Mouse (Mus musculus) kidney, adult 2 months (tissue): ENCODE data around the gene Acap1.

Experiments used
- CTCF ChIP-seq: fragments of 200-500 bp; conservative IDR thresholded peaks from 2 replicates; pipeline ENCODE4 v1.5.1; 2011; ENCODE audit warnings: low read depth, mild to moderate bottlenecking, control low read depth, low read length, moderate library complexity, mixed read lengths; ENCODE audit not compliant: insufficient read depth, insufficient read length
- POLR2A ChIP-seq: fragments of 200-500 bp; IDR thresholded peaks from one replicate; pipeline ENCODE4 v1.6.1; 2011; ENCODE audit warnings: low read depth, low read length, control low read depth

DNA sequence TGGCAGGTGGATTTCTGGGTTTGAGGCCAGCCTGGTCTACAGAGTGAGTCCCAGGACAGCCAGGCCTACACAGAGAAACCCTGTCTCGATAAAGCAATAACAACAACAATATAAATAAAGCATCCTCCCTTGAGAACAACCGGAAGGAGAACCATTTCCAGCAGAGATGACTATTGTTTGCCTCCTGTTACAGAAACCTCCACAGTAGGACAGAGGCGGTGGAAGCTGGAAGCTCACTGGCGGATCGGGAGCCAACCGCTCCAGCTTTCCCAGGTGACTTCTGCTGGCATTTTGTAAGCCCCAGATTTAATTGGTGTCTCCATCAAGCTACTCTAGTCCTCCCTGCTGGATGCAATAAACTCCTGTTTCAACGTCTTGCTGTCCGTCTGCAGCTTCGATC lies 29.8 kb downstream of the Acap1 start:
- TF ChIP-seq CTCF (no peak), POLR2A (no peak)
